Mouse (Mus musculus) intestine, embryonic 15.5 days (tissue): ENCODE results near the gene Ssty2. TPM values are rescaled to one million over a fixed set of nuclear protein-coding genes. Genes with fewer than 3 reads are reported as not detected.
"Not testable (repeated sequence)": the region's sequence is repeated elsewhere in the genome, so short reads cannot be mapped to it uniquely, and the experiment has no call there.

ENCODE experiments used
- ATAC-seq: fragments of 200-750 bp; cut with Nextera tagmentation; 2 replicates; pipeline ENCODE4 v1.8.0; 2017; ENCODE audit warnings: moderate TSS enrichment, moderate library complexity
- H3K27ac ChIP-seq: fragments of 300-500 bp; sonication (generic); 2 replicates; pipeline ENCODE4 v1.5.1; 2015; ENCODE audit warnings: mild to moderate bottlenecking, inconsistent platforms
- H3K27me3 ChIP-seq: fragments of 300-500 bp; sonication (generic); replicated peaks from 2 replicates; pipeline ENCODE4 v1.6.1; 2015; ENCODE audit warnings: inconsistent platforms
- H3K36me3 ChIP-seq: fragments of 300-500 bp; sonication (generic); 2 replicates; pipeline ENCODE4 v1.6.1; 2015; ENCODE audit warnings: inconsistent platforms
- H3K4me1 ChIP-seq: fragments of 300-500 bp; sonication (generic); replicated peaks from 2 replicates; pipeline ENCODE4 v1.6.1; 2015; ENCODE audit warnings: inconsistent platforms
- H3K4me2 ChIP-seq: fragments of 300-500 bp; sonication (generic); replicated peaks from 2 replicates; pipeline ENCODE4 v1.6.1; 2015; ENCODE audit warnings: mild to moderate bottlenecking, inconsistent platforms
- H3K4me3 ChIP-seq: fragments of 300-500 bp; sonication (generic); replicated peaks from 2 replicates; pipeline ENCODE4 v1.5.1; 2015; ENCODE audit warnings: inconsistent platforms
- H3K9ac ChIP-seq: fragments of 300-500 bp; sonication (generic); 2 replicates; pipeline ENCODE4 v1.6.1; 2015; ENCODE audit warnings: inconsistent platforms
- H3K9me3 ChIP-seq: fragments of 300-500 bp; sonication (generic); 2 replicates; pipeline ENCODE4 v1.6.1; 2016; ENCODE audit warnings: inconsistent platforms
- WGBS: fragments of 180-500 bp; shearing (Covaris S2); methylation state at CpG from one replicate; pipeline ENCODE4 v1.1.7; 2015; 5-methylcytosine and 5-hydroxymethylcytosine counted together
- polyA plus RNA-seq: library from polyadenylated mRNA; unstranded; fragments of >200 nt; fragmentation: Nextera tagmentation; extraction: Ambion mirVana; gene quantifications from 2 replicates; pipeline ENCODE4 v1.2.1, GENCODE M21; 2015

Gene Ssty2
- not detected in 2 replicates for polyA plus RNA-seq

- no CpG with 5 or more reads among the region's 4 CpGs for WGBS
- not testable (repeated sequence) for H3K27ac ChIP-seq, H3K4me3 ChIP-seq, H3K4me1 ChIP-seq, H3K27me3 ChIP-seq, H3K36me3 ChIP-seq, H3K9ac ChIP-seq, H3K9me3 ChIP-seq, H3K4me2 ChIP-seq, ATAC-seq
These were observed at the start of gene Ssty2 for GRCm38 (mm10) chrY:67047972-67048371. Gene Ssty2, minus strand, starts transcription at chrY:67048072.
